Mouse (Mus musculus): ENCODE measurements around the gene Rnf169.

Rnf169 gene

DNA sequence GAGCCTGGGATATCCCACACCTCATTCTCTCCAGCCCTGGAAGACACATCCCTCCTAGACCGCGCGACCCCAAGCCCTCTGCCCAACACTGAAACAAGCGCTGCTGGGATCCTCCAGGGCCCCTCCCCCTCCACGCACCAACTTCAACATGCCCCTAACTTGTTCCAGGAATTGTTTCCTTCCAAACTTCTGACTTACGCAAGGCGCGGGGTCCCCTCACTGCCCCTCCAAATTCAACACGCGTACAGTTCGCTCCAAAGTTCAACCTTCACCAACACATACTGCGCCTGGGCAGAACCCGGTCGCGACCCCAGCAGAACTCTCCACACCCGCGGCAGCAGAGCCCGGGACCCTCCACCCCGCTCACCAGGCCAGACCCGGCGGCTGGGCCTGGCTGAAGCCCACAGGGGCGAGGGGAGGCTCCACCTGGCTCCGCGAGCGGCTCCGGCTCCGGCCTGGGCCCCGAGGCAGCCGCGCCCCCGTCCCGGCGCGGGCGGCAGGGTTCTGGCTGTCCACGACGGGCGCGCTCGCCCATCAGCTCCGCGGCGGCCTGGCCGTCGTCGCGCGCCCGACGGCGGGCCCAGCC is 609 bp downstream of the Rnf169 start:
- WGBS = under 1% methylated on average over 51 of the region's 51 CpGs

DNA sequence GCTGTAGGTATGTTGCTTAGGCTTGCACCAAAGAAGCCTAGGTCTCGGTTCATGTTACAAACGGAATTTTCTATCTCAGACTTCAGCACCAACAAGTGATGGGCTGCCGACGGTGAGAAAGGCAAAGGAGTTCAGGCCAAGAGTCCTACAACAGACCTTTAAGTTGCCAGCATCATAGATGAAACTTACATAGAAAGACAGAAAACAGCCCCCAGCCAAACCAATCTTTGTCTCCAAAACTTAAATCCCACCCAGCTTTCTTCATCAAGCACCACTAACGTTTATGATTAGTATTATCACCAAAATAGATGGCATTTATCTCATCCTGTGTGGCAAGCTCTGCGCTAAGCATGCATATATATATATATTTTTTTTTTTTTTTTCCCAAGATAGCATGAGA is 1.2 kb downstream of the Rnf169 start:
- 12% methylated on average over 6 of the region's 6 CpGs for WGBS

DNA sequence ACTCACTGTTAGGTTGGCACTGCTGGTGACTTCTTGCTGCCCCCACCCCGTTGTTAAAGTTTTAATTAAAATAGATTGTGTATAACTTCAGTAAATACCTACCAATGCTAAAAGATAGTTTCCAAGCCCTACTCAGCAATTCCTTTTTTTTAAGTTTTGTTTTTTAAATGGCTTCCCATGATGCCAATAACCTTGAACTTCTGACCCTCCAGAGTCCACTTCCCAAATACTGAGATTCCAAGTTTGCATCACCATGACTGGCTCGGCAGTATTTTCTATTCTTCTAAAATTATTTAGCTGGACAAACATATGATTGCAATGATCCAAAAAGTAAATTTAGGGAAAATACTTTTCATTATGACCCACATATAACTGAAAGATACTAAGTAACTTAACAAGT is 2.2 kb downstream of the Rnf169 start:
- 72% methylated on average over 2 of the region's 2 CpGs for WGBS

DNA sequence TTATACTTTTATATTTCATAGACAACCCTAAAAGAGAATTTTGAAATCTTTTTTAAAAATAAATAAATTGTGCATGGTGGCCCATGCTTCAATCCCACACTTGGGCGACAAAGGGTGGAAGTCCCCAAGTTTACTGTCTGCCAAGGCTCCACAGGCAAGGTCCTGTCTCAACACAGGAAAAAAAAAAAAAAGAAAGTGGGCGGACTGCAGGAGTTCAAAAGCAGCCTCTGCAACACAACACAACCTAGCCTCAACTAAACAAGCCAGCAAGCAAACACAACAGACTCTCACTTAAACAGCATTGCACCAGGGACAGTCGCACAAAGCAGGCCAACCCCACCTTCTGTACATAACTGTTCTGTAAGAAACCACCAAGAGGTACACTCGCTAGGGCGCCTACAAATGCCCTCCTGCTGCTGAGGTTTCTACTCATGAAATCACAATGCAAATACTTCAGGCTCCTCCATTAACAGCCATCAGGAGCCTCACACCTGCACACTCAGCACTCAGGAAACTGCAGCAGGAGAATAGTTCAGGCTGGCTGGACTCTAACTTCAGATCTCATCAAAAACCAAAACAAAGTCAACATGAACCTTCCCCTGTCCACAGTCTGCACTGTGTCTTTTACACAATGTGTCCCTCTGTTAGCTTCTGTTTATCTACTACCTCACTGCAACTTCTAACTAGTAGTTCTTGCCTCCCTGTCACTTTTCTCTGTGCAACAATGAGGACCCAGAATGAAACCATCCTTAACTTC is 4.3 kb downstream of the Rnf169 start:
- 72% methylated on average over 5 of the region's 5 CpGs for WGBS

DNA sequence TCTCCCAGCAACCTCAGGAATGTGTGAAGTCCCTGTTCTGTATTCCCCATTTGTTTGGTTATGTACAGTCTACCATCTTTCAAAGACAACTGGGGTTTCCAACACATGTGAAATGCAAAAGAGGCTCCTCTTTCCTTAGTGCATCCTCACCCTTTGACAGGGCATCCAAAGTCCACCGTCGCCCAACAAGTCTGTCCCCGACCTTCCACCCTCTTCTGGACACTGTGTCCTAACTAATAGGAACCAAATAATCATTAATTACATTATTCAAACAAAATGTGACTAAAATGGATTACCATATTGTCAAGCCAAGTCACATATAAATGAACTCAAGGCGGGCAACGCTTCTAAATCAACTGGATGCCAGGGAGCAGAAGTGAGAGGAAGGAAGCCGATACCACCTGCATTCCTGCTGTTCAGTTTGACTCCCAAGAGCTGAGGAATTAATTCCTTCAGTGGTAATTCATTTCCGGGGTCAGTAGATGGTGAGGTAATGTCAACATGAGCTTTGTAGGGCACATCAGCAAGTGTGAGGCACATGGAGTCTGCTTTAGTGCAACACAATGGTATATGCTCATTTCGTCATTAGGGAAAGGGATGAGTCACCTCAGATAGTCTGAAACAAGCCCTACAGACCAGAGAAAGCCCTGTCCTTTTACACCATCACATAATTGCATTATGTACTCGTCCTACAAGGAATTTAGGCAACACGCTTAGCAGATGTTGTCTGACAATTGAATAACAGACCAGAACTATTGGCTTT is 5.9 kb downstream of the Rnf169 start:
- 79% methylated on average over 10 of the region's 10 CpGs for WGBS

DNA sequence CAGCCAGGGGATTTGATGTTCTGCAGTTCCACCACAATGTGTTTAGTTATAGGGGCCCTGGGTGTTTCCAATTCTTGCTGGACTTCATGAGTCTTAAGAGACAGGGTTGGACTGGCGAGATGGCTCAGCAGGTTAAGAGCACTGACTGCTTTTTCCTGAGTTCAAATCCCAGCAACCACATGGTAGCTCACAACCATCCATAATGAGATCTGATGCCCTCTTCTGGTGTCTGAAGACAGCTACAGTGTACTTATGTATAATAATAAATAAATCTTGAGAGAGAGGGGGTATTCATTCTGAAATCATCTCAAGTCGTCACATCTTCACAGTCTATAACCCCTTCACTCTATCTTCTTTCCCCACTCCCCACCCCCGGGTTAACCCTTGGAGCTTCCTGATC is 7.3 kb downstream of the Rnf169 start:
- WGBS = 91% methylated on average over 3 of the region's 3 CpGs

DNA sequence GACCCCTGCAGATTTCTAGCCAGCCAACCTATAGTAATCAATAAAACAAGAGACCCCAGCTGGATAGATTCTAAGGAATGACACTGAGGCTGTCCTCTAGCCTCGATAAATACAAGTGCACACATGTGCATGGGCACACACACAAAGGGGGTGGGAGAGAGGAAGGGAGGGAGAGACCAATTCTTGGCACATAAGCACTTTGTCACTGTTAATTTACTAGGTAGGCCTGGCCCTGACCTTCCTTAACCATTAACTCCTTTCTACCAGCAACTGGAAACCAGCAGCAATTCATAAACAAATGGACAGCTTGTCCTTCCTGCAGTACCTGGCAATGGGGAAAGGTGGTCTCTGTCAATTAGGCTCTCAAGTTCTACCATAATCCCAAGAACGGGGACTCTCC is 8.3 kb downstream of the Rnf169 start:
- WGBS = 74% methylated on average over 2 of the region's 2 CpGs

DNA sequence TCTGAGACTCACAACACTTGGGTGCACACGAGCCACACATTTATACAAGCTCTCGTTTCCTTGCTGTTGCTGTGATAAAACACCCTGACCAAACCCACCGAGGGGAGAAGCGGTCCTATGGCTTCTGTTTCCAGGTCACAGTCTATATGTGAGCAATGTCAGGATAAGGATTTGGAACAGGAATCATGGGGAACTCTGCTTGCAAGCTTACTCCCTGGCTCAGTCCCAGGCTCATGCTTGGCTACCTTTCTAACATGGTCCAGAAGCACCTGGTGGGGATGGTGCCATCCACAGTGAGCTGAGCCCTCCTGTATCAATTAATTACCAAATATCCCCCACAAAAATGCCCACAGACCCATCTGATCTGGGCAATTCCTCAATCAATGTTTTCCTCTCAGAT is 11.1 kb downstream of the Rnf169 start:
- 49% methylated on average over 4 of the region's 4 CpGs for WGBS

DNA sequence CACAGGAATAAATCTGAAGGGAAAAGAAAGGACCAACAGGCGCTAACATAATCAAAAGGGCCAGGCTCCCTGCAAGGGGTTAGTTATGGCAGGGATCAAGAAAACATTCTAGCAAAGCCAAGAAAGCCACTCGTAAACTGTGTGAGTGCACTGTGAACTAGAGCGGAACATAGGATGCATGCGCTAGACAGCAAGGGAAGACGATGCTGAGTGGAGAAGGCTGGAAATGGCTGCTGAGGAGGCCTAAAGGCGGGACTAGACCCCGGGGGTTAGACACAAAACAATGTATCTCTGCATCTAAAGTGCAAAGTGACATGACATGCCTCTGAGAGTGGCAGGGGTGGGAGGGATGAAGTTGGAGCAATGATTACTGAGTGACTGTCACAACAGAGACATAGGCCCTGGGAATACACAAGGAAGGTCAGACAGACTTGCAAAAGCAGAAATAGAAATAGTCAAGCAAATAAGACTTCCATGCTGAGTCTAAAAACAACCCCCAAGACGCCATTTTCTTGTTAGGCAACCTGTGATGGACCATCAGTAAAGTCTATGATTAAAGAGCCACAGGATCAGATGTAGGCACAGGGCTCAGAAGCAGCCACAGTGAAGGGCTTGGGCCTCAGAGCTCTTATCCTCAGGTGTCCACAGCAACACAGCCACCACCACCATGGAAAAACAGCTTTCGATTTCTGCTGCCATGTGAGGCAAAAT is 14.1 kb downstream of the Rnf169 start:
- 38% methylated on average over 9 of the region's 9 CpGs for WGBS

DNA sequence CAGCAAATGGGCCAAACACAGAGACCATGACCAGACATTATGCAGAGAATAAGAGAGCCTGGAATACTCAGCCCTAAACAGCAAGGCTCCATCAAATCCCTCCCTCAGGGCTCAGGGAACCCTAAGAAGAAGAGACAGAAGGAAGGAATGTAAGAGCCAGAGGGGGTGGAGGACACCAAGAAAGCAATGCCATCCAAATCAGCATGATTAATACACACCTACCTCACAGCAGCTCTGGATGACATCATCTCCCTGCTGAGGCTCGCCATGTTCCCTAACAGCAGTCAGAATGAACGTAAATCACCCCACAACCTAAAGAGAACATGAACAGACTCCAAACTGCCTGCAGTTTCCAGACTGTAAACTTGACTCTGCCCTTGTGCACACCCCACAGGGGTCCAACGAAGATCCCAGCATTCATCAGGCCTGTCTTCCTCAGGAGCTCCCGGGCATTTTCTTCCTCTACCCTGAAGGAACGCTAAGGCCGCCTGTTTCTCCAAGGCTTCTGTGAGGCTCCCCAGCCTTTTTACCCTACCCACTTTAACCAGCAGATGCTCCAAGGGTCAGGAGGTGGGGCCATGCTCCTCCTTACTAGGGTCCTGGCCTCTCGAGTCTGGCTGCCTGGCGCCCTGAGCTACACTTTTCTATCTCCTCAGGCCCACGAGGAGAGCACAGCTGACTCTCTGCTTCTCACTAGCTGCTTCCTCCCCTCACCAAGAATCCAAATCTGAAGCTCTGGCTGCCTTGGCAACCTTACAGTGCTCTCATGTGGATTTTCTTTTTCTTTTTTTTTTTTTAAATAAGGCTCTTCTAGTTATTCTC is 15.0 kb downstream of the Rnf169 start:
- WGBS = 23% methylated on average over 9 of the region's 9 CpGs

DNA sequence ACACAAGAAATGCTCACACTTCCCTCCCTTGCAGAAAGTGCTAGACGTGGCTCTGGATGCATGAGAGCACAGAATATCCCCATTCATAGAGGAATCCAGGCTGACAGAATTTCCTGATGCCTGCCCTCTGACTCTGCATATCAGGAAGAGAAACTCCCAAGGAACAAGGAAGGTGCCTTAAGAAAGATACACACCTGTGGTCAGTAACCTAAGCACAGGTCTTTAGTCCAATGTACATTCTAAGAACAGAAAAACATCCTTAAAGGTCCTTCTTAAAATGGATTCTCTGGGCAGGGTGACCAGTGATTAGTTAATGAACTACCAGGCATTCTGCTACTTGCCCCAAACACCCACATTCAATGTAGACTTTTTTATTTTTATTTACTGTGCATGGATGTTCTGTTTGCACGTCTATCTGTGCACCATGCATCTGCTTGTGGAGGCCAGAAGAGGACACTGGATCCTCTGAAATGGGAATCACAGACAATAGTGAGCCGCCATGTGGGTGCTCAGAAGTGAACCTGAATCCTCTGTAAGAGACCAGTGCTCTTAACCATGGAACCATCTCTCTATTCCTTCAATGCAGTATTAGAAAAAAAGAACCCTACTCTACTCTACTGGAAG is 16.9 kb downstream of the Rnf169 start:
- WGBS = 52% methylated on average over 3 of the region's 3 CpGs

DNA sequence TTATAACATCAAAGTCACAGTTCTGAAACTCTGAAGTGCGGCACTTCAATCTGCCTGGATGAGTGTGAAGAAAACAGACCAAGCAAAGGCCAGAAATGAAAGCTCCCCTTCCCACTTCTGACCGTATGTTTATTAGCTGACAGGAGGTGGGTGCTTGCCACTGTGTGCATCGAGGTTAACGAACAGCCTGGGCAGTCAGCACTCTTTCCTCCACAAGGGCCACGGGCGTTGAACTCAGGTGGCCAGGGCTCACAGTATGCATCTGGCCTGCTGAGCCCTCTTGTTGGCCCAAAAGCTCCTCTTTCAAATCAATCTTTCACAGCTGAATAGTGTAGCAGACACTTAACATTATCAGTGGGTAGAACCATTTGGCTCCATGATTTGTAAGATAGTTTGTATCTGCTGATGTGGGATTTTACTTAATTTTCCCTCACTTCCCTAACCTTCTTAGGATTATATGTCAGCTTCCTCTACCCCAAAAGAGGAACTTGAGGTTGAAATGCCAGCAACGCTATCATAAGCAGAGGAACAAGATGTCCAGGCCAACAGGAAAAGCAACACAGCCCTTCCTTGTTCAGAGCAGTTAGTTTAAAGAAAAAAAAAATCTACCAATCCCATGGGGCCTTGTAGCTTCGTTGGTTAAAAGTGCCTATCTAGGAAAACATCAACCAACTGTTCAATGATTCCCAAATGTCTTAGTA is 17.6 kb downstream of the Rnf169 start:
- WGBS = 38% methylated on average over 8 of the region's 8 CpGs

DNA sequence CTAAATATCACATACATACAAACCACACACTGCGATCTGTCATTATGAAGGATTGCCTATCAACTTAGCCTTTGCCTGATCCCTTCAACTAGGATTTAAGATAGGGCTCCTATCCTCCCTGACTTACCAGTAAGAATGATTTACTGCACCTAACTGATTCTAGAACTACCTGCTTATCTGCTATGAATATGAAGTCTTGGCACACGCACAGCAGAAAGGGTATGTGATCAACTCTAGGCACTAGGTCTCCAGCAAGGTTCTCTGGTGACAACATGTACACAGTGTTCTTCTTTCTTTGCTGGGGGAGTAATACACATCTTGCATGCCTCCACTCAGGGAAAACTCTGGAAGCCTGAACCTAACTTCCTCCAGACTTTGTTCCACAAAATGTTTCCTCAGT is 18.7 kb downstream of the Rnf169 start:
- WGBS = 83% methylated on average over 2 of the region's 2 CpGs

DNA sequence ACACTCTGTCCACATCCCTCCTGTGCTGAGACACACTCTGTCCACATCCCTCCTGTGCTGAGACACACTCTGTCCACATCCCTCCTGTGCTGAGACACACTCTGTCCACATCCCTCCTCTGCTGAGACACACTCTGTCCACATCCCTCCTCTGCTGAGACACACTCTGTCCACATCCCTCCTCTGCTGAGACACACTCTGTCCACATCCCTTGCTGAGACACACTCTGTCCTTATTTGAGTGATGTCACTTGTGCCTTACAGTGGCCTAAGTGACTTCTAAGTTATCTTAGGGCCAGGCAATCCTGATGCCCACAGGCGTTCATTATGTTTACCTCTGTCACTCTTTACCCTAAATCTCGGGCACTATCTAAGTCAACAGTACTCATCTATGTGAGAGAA is 19.7 kb downstream of the Rnf169 start:
- WGBS = 69% methylated on average over 2 of the region's 2 CpGs

DNA sequence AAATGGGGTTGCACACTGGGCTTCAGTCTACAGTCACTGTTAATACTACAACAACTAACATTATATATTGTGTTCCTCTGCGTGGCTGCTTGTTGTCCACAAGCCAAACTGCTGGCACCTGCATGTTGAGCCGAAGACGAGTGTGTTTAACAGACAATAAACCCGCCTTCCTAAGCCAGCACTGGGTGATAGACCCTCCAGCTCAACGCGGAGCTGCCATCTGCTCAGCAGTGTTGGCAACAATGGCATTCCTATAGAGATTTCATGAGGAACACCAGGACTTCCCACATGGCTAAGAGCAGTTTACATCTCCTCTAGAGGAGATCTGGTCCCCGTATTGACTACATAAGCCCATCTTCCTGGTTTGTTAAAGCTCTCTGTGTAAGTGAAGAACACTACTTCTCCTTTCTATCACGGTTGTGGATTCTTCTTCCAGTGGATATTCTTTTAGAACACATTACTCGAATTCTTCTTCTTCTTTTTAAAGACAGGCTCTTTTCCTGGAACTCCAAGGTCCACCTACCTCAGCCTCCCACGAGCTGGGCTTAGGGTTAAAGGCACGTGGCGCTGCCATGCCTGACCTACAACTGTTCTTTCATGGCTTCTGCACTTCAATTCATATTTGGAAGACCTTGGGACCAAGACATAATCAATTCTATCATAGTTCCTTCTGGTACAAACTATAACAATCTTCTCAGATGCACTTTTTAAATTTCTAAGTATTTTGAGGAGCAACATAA is 22.9 kb downstream of the Rnf169 start:
- WGBS = 39% methylated on average over 12 of the region's 12 CpGs

DNA sequence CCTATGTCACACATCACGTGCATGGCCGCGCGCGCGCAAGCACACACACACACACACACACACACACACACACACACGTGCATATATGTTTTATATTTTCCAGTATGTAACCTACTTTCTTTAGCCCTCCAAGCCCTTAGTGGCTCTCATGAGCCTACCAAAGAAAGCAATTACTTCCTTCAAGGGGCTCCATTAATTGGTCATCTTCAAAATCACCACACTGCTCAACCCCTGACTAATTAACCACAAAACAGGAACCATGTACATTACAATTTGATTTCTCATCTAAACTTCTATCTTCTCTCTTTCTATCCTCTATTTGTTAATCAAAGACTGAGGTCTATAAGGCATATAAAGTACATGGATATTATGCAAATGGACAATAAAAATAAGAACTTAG is 24.2 kb downstream of the Rnf169 start:
- WGBS = 96% methylated on average over 7 of the region's 7 CpGs

DNA sequence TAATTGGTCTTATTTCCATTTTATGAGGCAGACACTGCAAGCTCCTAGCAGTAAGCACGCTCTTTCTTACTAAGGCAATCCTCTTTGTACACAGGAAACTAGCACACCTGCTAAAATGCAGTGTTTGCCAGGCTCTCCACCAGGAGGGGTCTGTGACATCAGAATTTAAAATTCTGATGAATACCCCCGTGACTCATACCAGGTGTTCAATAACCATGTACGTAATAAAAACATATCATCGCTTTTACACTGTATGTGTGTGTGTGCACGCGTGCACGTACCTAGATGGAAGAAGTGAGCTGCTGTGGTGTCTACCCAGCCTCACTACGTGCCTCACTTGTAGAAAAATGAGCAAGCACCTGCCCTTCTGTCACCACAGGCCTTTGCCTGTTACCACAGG is 26.0 kb downstream of the Rnf169 start:
- 66% methylated on average over 8 of the region's 8 CpGs for WGBS

DNA sequence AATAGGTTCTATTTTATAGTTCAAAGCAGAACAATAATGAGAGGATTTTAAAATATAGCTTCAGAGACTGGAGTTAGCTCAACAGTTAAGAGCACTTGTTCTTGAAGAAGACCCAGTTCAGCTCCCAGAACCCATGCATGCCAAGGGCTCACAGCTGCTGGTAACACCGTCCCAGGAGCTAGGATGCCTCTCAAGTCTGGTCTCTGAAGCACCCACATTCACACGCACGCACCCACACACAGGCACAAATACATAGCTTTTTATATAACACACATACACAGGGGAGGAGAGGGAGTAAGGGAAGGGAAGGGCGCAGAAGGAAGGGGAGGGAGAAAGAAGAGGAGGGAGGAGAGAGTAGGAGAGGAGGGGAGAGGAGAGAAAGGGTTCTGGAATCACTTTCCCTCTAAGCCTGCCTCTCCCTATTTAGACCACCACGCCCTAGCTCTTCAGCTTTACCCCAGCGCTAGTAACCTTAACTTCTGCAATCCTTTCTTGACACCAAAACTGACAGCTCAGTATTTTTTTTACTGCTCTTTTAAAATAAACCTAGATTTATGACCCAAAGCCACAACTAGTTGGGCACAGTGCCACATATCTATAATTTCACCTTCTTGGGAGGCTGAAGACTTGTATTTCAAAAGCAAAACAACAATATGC is 26.7 kb downstream of the Rnf169 start:
- WGBS = 47% methylated on average over 6 of the region's 6 CpGs

DNA sequence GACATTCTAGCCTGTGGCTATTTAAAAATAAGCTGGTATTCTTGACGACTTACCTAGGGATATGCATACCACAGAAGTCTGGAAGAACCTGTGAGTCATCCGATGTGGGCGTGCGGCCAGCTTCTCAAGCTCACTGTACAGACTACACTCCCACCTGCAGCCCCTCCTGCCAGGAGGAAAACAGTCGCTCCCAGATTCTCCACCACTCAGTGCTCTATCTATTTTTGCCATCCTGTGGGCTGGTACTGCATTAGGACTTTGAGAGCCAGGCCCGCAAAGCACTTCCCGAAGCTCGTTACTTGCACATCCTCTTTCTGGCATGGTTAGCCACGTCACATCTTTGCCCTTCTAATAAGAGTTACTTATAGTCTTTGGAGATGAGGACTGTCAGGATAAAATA is 32.9 kb downstream of the Rnf169 start:
- WGBS = 48% methylated on average over 9 of the region's 9 CpGs

Data from cerebral cortex, adult 2 months (tissue).